Mouse (Mus musculus): ENCODE data around the gene Gm9639. TPM values are rescaled to one million over a fixed set of nuclear protein-coding genes. Genes with fewer than 3 reads are reported as not detected.
"Not testable (repeated sequence)": the region's sequence is repeated elsewhere in the genome, so short reads cannot be mapped to it uniquely, and the experiment has no call there.

Gm9639 gene
- polyA plus RNA-seq, 1 experiment from 2014 or later = not detected

- H3K4me1 ChIP-seq; H3K4me2 ChIP-seq (replicated peaks); H3K27me3 ChIP-seq; ATAC-seq (ENCODE audit: insufficient number of reproducible peaks, insufficient read depth, low FRiP score, low TSS enrichment); H3K4me3 ChIP-seq; H3K9me3 ChIP-seq; H3K9ac ChIP-seq; H3K36me3 ChIP-seq; H3K27ac ChIP-seq: not testable (repeated sequence)
- WGBS = 56% methylated on average over 3 of the region's 3 CpGs
Observed at GRCm38 (mm10) chr10:77752312-77752711, 42.6 kb downstream of the Gm9639 start.

GRCm38 (mm10) chr10:77751254-77751653, 43.6 kb downstream of the Gm9639 start, which contains the start of gene Gm9736:
Gene Gm9736, minus strand, starts transcription at chr10:77751354.
- H3K36me3 ChIP-seq; H3K4me2 ChIP-seq (replicated peaks); H3K27ac ChIP-seq; H3K9me3 ChIP-seq; H3K27me3 ChIP-seq; H3K9ac ChIP-seq; H3K4me3 ChIP-seq; H3K4me1 ChIP-seq; ATAC-seq (ENCODE audit: insufficient number of reproducible peaks, insufficient read depth, low FRiP score, low TSS enrichment): not testable (repeated sequence)
- WGBS = 71% methylated on average over 1 of the region's 1 CpGs

- H3K27me3 ChIP-seq; H3K36me3 ChIP-seq; H3K4me2 ChIP-seq (replicated peaks); H3K27ac ChIP-seq; H3K9me3 ChIP-seq; H3K4me3 ChIP-seq; H3K9ac ChIP-seq; H3K4me1 ChIP-seq; ATAC-seq (ENCODE audit: insufficient number of reproducible peaks, insufficient read depth, low FRiP score, low TSS enrichment): not testable (repeated sequence)
- 68% methylated on average over 1 of the region's 1 CpGs for WGBS
Observed at GRCm38 (mm10) chr10:77750686-77751085, 44.2 kb downstream of the Gm9639 start.

Other genes starting within 250 kb of the Gm9639 start
- 92.5 and 94.4 TPM in 2 replicates for gene Pttg1ip, start 213.4 kb downstream of the Gm9639 start, polyA plus RNA-seq (2016; fragmentation: Nextera tagmentation; extraction: Ambion mirVana)
- gene Sumo3, start 189.0 kb downstream of the Gm9639 start, polyA plus RNA-seq (2016; fragmentation: Nextera tagmentation; extraction: Ambion mirVana) = 385 and 391 TPM in 2 replicates
- 7.0 and 7.1 TPM in 2 replicates for gene Gm49325, start 188.9 kb downstream of the Gm9639 start, polyA plus RNA-seq (2016; fragmentation: Nextera tagmentation; extraction: Ambion mirVana)
- 76.7 and 81.7 TPM in 2 replicates for gene Ube2g2, start 172.8 kb downstream of the Gm9639 start, polyA plus RNA-seq (2016; fragmentation: Nextera tagmentation; extraction: Ambion mirVana)
- gene Tspear, start 108.5 kb downstream of the Gm9639 start, polyA plus RNA-seq (2016; fragmentation: Nextera tagmentation; extraction: Ambion mirVana) = 0.32 and 0.69 TPM in 2 replicates
- gene Gm19402, start 104.3 kb downstream of the Gm9639 start, polyA plus RNA-seq (2016; fragmentation: Nextera tagmentation; extraction: Ambion mirVana) = not detected in 2 replicates
- not detected in 2 replicates for gene Gm9508, start 97.8 kb downstream of the Gm9639 start, polyA plus RNA-seq (2016; fragmentation: Nextera tagmentation; extraction: Ambion mirVana)
- not detected in 2 replicates for gene Gm10272, start 88.5 kb downstream of the Gm9639 start, polyA plus RNA-seq (2016; fragmentation: Nextera tagmentation; extraction: Ambion mirVana)
- gene Gm10024, start 83.6 kb downstream of the Gm9639 start, polyA plus RNA-seq (2016; fragmentation: Nextera tagmentation; extraction: Ambion mirVana) = not detected in 2 replicates
- not detected in 2 replicates for gene Gm10142, start 79.3 kb downstream of the Gm9639 start, polyA plus RNA-seq (2016; fragmentation: Nextera tagmentation; extraction: Ambion mirVana)
- gene Krtap12-1, start 74.5 kb downstream of the Gm9639 start, polyA plus RNA-seq (2016; fragmentation: Nextera tagmentation; extraction: Ambion mirVana) = not detected in 2 replicates
- gene Gm10100, start 68.6 kb downstream of the Gm9639 start, polyA plus RNA-seq (2016; fragmentation: Nextera tagmentation; extraction: Ambion mirVana) = not detected in 2 replicates
- not detected in 2 replicates for gene Gm18596, start 52.4 kb downstream of the Gm9639 start, polyA plus RNA-seq (2016; fragmentation: Nextera tagmentation; extraction: Ambion mirVana)
- not detected in 2 replicates for gene Gm9736, start 43.7 kb downstream of the Gm9639 start, polyA plus RNA-seq (2016; fragmentation: Nextera tagmentation; extraction: Ambion mirVana)
- not detected in 2 replicates for gene Gm3233, start 35.4 kb downstream of the Gm9639 start, polyA plus RNA-seq (2016; fragmentation: Nextera tagmentation; extraction: Ambion mirVana)
- not detected in 2 replicates for gene Gm3238, start 23.8 kb downstream of the Gm9639 start, polyA plus RNA-seq (2016; fragmentation: Nextera tagmentation; extraction: Ambion mirVana)
- not detected in 2 replicates for gene Gm7138, start 18.1 kb downstream of the Gm9639 start, polyA plus RNA-seq (2016; fragmentation: Nextera tagmentation; extraction: Ambion mirVana)
- gene Gm3250, start 12.5 kb downstream of the Gm9639 start, polyA plus RNA-seq (2016; fragmentation: Nextera tagmentation; extraction: Ambion mirVana) = not detected in 2 replicates
- gene Gm7137, start 6.9 kb downstream of the Gm9639 start, polyA plus RNA-seq (2016; fragmentation: Nextera tagmentation; extraction: Ambion mirVana) = not detected in 2 replicates
- not detected in 2 replicates for gene Gm19668, start 4.1 kb upstream of the Gm9639 start, polyA plus RNA-seq (2016; fragmentation: Nextera tagmentation; extraction: Ambion mirVana)
- not detected in 2 replicates for gene Gm9507, start 16.8 kb upstream of the Gm9639 start, polyA plus RNA-seq (2016; fragmentation: Nextera tagmentation; extraction: Ambion mirVana)
- not detected in 2 replicates for gene Gm2696, start 19.6 kb upstream of the Gm9639 start, polyA plus RNA-seq (2016; fragmentation: Nextera tagmentation; extraction: Ambion mirVana)
- not detected in 2 replicates for gene Krtap10-4, start 32.0 kb upstream of the Gm9639 start, polyA plus RNA-seq (2016; fragmentation: Nextera tagmentation; extraction: Ambion mirVana)
- gene Krtap10-10, start 40.9 kb upstream of the Gm9639 start, polyA plus RNA-seq (2016; fragmentation: Nextera tagmentation; extraction: Ambion mirVana) = not detected in 2 replicates
- not detected in 2 replicates for gene Gm36176, start 51.7 kb upstream of the Gm9639 start, polyA plus RNA-seq (2016; fragmentation: Nextera tagmentation; extraction: Ambion mirVana)
- not detected in 2 replicates for gene Gm10318, start 57.8 kb upstream of the Gm9639 start, polyA plus RNA-seq (2016; fragmentation: Nextera tagmentation; extraction: Ambion mirVana)
- not detected in 2 replicates for gene Gm3285, start 66.9 kb upstream of the Gm9639 start, polyA plus RNA-seq (2016; fragmentation: Nextera tagmentation; extraction: Ambion mirVana)
- gene Lrrc3, start 107.5 kb upstream of the Gm9639 start, polyA plus RNA-seq (2016; fragmentation: Nextera tagmentation; extraction: Ambion mirVana) = 4.4 and 4.7 TPM in 2 replicates
- gene Trpm2, start 175.5 kb upstream of the Gm9639 start, polyA plus RNA-seq (2016; fragmentation: Nextera tagmentation; extraction: Ambion mirVana) = 0.72 and 0.87 TPM in 2 replicates
- 32.9 and 35.1 TPM in 2 replicates for gene 1810043G02Rik, start 183.4 kb upstream of the Gm9639 start, polyA plus RNA-seq (2016; fragmentation: Nextera tagmentation; extraction: Ambion mirVana)
- gene Pfkl, start 215.0 kb upstream of the Gm9639 start, polyA plus RNA-seq (2016; fragmentation: Nextera tagmentation; extraction: Ambion mirVana) = 137 TPM in 2 replicates
- gene Dnmt3l, start 246.9 kb upstream of the Gm9639 start, polyA plus RNA-seq (2016; fragmentation: Nextera tagmentation; extraction: Ambion mirVana) = 0.19 and 0.41 TPM in 2 replicates
- gene Aire, start 248.5 kb upstream of the Gm9639 start, polyA plus RNA-seq (2016; fragmentation: Nextera tagmentation; extraction: Ambion mirVana) = 0.17 and 0.42 TPM in 2 replicates

Data from embryonic facial prominence, embryonic 12.5 days (tissue).